Mouse (Mus musculus) stomach, embryonic 14.5 days (tissue): ENCODE data around the gene Ocel1. TPM values are rescaled to one million over a fixed set of nuclear protein-coding genes. Genes with fewer than 3 reads are reported as not detected.
A peak's percentile ranks its signal among the peaks of the same experiment; 100 is the strongest.

Source experiments
- ATAC-seq: fragments of 200-750 bp; cut with Nextera tagmentation; 2 replicates; pipeline ENCODE4 v1.8.0; 2017; ENCODE audit warnings: low read depth, moderate TSS enrichment; ENCODE audit not compliant: insufficient number of reproducible peaks, insufficient read depth, low FRiP score
- H3K27ac ChIP-seq: fragments of 300-500 bp; sonication (generic); 2 replicates; pipeline ENCODE4 v1.5.1; 2014; ENCODE audit warnings: mild to moderate bottlenecking, low read length, moderate library complexity, mixed read lengths
- H3K27me3 ChIP-seq: fragments of 300-500 bp; sonication (generic); 2 replicates; pipeline ENCODE4 v1.6.1; 2014; ENCODE audit warnings: low read length, control low read depth, mixed read lengths; ENCODE audit not compliant: control insufficient read depth, insufficient read depth
- H3K36me3 ChIP-seq: fragments of 300-500 bp; sonication (generic); 2 replicates; pipeline ENCODE4 v1.6.1; 2014; ENCODE audit warnings: mild to moderate bottlenecking, control low read depth, low read length, moderate library complexity, mixed read lengths; ENCODE audit not compliant: control insufficient read depth, insufficient read depth
- H3K4me1 ChIP-seq: fragments of 300-500 bp; sonication (generic); 2 replicates; pipeline ENCODE4 v1.6.1; 2014; ENCODE audit warnings: low read length, control low read depth, mixed read lengths; ENCODE audit not compliant: control insufficient read depth, insufficient read depth
- H3K4me2 ChIP-seq: fragments of 300-500 bp; sonication (generic); replicated peaks from 2 replicates; pipeline ENCODE4 v1.6.1; 2014; ENCODE audit warnings: low read depth, low read length, control low read depth
- H3K4me3 ChIP-seq: fragments of 300-500 bp; sonication (generic); 2 replicates; pipeline ENCODE4 v1.5.1; 2014; ENCODE audit warnings: low read depth, low read length, control low read depth
- H3K9ac ChIP-seq: fragments of 300-500 bp; sonication (generic); replicated peaks from 2 replicates; pipeline ENCODE4 v1.6.1; 2014; ENCODE audit warnings: low read depth, mild to moderate bottlenecking, control low read depth, low read length, moderate library complexity, mixed read lengths
- H3K9me3 ChIP-seq: fragments of 300-500 bp; sonication (generic); 2 replicates; pipeline ENCODE4 v1.6.1; 2016; ENCODE audit warnings: low read depth, low read length, control low read depth; ENCODE audit not compliant: control insufficient read depth
- WGBS: fragments of 180-500 bp; shearing (Covaris S2); extraction: QIAGEN DNeasy Blood & Tissue Kit; methylation state at CpG from one replicate; pipeline ENCODE4 v1.1.7; 2014; 5-methylcytosine and 5-hydroxymethylcytosine counted together
- polyA plus RNA-seq: library from polyadenylated mRNA; unstranded; fragments of >200 nt; fragmentation: Nextera tagmentation; extraction: Ambion mirVana; gene quantifications from 2 replicates; pipeline ENCODE4 v1.2.1, GENCODE M21; 2014

Ocel1 gene
- polyA plus RNA-seq, 1 experiment from 2014 or later: 3.8 TPM

DNA sequence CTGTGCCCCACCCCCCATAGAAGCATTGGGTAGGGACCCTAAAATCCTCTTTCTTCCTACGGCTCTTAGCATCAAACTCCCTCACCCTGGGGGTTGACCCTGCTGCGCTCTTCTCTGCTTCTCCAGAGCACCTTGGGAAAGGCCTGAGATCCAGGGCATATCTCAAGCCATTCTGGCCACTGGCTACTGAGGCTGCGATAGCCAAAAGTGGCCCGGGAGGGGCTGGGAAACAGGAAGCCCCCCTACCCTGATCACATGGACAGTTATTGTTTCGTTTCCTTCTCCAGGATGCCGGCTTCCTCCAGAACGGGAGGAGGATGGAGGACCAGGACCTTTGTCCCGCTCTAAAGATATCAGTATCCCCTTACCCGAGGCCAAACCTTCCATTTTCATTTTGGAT lies 24.5 kb downstream of the Ocel1 start, which contains the start of gene Ushbp1:
TSS of gene Ushbp1 (minus strand) at position 174 of the 400 bp plus-strand sequence.
- ATAC-seq: no peak
- H3K4me2 ChIP-seq: peak within 1 kb of the TSS; percentile 74
- peaks cover 8% of the 10 kb centered on the region for H3K4me1 ChIP-seq
- H3K36me3 ChIP-seq: peaks cover 14% of the 10 kb centered on the region
- no peaks in the 10 kb centered on the region for H3K9me3 ChIP-seq
- no peaks in the 10 kb centered on the region for H3K27me3 ChIP-seq
- no peak within 1 kb of the TSS for H3K9ac ChIP-seq
- H3K27ac ChIP-seq: peak within 1 kb of the TSS; percentile 52; the same call in 1 of the 2 replicates
- peak within 1 kb of the TSS; percentile 75 for H3K4me3 ChIP-seq
- WGBS: 86% methylated on average over 9 of the region's 9 CpGs

DNA sequence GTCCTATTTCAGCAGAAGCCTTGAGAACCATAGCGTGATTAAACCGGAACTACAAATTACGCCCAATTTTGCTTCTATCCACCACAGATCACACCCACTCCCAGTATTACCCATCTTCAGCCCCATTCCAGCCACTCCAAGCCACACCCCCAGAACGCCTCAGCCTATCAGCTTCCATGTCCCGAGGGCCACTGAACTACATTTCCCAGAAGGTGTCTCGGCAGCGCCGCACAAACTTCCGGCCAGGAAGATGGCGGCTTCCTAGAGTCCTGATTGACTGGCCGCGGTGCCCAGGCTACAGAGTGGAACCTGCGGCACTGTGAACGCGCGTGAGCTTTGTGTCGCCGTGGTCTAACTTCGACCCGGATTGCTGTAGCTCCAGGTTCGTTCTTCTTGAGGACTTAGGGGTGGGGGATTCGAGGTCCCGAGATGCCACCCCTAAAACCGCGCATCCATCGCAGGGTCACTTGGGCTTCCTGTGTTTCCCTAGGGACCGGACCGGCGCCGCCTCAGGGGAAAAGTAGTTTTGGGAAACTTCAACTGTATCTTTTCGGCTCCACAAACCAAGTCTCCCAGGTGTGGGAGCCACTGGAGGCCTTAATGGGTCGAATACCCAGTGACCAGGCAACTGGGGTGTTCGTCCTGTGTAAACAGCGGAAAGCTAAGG lies 25.7 kb downstream of the Ocel1 start, which contains the start of gene Babam1:
TSS of gene Babam1 (plus strand) at position 223 of the 667 bp plus-strand sequence.
- Histone ChIP-seq H3K27me3 (no peaks in the 10 kb centered on the region), H3K27ac (peak within 1 kb of the TSS; percentile 52; the same call in 1 of the 2 replicates), H3K4me1 (peaks cover 8% of the 10 kb centered on the region), H3K36me3 (peaks cover 14% of the 10 kb centered on the region), H3K9me3 (no peaks in the 10 kb centered on the region), H3K4me2 (peak within 1 kb of the TSS; percentile 74), H3K4me3 (peak within 1 kb of the TSS; percentile 75), H3K9ac (peak within 1 kb of the TSS; percentile 74)
- ATAC-seq: peak; percentile 95
- WGBS: under 1% methylated on average over 34 of the region's 34 CpGs

DNA sequence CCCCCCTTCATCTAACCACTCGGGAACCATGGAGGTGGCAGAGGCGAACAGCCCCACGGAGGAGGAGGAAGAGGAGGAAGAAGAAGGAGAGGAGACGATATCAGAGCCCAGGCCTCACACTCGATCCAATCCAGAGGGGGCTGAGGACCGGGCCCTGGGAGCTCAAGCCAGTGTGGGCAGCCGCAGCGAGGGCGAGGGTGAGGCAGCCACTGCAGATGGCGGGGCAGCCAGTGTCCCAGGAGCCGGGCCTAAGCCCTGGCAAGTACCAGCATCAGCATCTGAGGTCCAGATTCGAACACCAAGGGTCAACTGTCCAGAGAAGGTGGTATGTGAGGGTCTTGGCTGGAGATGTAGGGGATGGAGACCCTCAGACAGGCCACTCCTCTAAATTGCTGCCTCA lies 26.6 kb downstream of the Ocel1 start:
- Histone ChIP-seq H3K9me3 (no peaks in the 10 kb centered on the region), H3K4me3 (peak overlapping the region; percentile 75), H3K9ac (0 out of 2 replicates have a peak overlapping the region, but pooled peaks have one; percentile 74), H3K4me2 (peak overlapping the region; percentile 74), H3K36me3 (peaks cover 14% of the 10 kb centered on the region), H3K27me3 (no peaks in the 10 kb centered on the region), H3K27ac (no peak overlapping the region), H3K4me1 (peaks cover 8% of the 10 kb centered on the region)
- ATAC-seq: no peak
- WGBS: 88% methylated on average over 12 of the region's 12 CpGs

DNA sequence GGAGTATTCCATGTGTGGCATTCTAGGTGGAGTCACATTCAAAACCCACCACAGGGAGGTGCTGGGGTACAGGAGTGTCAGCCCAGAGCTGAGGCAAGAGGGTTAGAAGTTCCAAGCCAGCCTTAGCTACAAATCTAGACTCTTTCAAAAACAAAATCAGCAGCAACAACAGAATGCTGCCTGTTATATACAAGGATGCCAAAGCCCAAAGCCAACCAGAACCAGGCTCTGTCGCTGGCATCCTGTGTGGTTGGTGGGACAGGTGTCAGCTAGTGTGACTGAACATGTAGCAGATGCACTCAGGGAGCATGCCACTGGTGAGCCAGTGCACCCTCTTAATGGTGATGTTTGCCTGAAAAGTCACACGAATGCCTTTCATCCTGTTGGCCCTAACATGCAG lies 29.7 kb downstream of the Ocel1 start:
- no peak overlapping the region for H3K4me3 ChIP-seq
- ATAC-seq: no peak
- no peak overlapping the region for H3K9ac ChIP-seq
- H3K9me3 ChIP-seq: no peaks in the 10 kb centered on the region
- WGBS: 85% methylated on average over 2 of the region's 2 CpGs
- H3K27ac ChIP-seq: no peak overlapping the region
- H3K4me2 ChIP-seq: no peak overlapping the region
- H3K27me3 ChIP-seq: no peaks in the 10 kb centered on the region
- peaks cover 8% of the 10 kb centered on the region for H3K4me1 ChIP-seq
- peaks cover 14% of the 10 kb centered on the region for H3K36me3 ChIP-seq

DNA sequence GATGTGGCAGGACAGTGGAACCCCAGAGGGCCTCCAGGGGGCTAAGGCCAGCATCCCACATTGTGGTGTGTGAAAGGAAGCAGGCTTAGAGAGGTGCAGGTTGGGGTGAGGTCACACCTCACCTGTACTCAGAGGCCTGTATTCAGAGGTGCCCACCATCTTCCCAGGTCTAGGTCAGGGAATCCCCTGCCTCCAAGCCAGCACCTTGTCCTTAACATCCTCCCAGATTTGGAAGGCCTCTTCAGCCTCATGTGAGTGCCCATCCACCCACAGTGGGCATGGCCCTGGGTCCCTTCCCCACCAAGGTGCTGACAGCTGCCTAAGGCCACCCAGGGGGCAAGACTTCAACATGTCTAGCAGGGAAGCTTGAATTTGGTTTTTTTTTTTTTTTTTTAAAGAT lies 30.4 kb downstream of the Ocel1 start:
- H3K9me3 ChIP-seq: no peaks in the 10 kb centered on the region
- no peak overlapping the region for H3K9ac ChIP-seq
- no peaks in the 10 kb centered on the region for H3K27me3 ChIP-seq
- H3K4me3 ChIP-seq: no peak overlapping the region
- H3K4me2 ChIP-seq: no peak overlapping the region
- no peak overlapping the region for H3K27ac ChIP-seq
- no peak for ATAC-seq
- H3K36me3 ChIP-seq: peaks cover 14% of the 10 kb centered on the region
- peaks cover 8% of the 10 kb centered on the region for H3K4me1 ChIP-seq

DNA sequence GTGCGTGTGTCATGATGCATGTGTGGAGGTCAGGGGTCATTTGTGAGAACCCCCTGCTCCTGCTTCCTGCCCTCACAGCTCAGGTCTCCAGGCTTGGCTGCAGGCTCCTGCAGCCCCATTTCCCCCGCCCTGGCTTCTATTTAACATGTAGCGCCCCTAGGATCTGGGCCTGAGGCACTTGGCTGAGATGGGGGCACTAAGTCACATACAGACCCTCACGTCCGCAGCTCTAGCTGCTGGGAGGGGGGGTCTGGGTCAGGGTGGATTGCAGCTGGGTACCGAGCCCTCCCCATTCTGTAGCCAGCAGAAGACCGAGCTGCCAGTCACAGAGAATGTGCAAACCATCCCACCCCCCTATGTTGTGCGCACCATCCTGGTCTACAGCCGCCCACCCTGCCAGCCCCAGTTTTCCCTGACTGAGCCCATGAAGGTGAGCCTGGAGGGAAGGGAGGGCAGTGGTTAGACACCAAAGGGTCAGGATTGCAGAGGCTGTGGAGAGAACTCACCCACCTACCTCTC lies 31.4 kb downstream of the Ocel1 start:
- Histone ChIP-seq H3K36me3 (peaks cover 16% of the 10 kb centered on the region), H3K27me3 (no peaks in the 10 kb centered on the region), H3K4me2 (no peak overlapping the region), H3K4me1 (peaks cover 13% of the 10 kb centered on the region), H3K9ac (no peak overlapping the region), H3K27ac (no peak overlapping the region), H3K9me3 (no peaks in the 10 kb centered on the region), H3K4me3 (no peak overlapping the region)
- no peak for ATAC-seq
- 89% methylated on average over 9 of the region's 9 CpGs for WGBS

DNA sequence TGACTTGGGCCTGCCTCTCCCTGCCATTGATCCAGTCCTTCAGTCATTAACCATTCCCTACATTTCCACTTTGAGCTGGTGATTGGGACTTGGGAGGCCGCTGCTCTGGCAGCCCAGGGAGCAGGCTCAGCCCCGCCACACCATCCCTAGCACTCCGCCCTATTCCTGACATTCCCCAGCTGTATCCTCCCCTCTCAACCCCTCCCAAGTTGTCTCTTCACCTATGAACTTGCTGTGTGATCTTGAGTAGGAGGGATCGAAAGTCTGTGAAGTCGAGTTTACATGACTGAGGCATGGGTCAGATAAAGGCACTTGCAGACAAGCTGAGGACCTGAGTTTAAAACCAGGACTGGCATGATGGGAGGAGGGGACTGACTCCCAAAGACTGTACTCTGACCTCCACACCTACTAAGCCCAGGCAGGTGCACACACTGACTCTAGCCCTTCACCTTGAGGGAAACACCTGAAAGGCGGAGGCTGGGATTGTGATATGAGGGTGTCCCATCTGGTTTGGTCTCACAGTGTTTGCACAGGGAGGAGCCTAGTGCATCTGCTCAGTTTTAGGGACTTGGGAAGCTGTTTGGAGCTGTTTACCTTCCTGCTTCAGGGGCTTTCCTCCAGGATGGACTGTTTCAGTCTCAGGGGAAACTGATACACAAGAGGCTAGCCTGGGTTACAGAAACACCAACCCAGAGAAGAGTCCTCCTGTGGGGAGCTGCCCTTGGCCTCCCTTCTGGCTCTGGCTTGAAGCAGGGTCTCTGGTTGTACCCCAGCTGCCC lies 32.2 kb downstream of the Ocel1 start:
- WGBS: 61% methylated on average over 6 of the region's 6 CpGs
- no peak overlapping the region for H3K27ac ChIP-seq

DNA sequence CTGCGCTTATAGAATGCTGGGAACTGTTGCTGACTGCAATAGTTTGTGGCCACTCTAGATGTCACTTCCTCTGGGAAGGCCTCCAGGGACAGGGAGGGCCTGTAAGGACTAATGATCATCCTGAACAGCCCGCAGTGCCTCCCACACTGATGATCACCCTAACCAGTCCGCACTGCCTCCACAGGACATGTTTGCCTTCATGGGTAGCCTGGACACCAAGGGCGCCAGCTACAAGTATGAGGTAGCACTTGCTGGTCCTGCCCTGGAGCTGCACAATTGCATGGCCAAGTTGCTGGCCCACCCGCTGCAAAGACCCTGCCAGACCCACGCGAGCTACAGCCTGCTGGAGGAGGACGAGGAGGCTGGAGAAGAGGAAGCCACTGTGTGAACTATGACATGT lies 32.9 kb downstream of the Ocel1 start:
- Histone ChIP-seq H3K9me3 (no peaks in the 10 kb centered on the region), H3K4me1 (peaks cover 12% of the 10 kb centered on the region; the same call in 1 of the 2 replicates), H3K27ac (no peak overlapping the region), H3K4me2 (no peak overlapping the region), H3K9ac (no peak overlapping the region), H3K27me3 (no peaks in the 10 kb centered on the region), H3K4me3 (no peak overlapping the region), H3K36me3 (peaks cover 24% of the 10 kb centered on the region; the same call in 1 of the 2 replicates)
- no peak for ATAC-seq
- WGBS: 89% methylated on average over 8 of the region's 8 CpGs

More for the DNA sequence above, 32.2 kb downstream of the Ocel1 start:
- Histone ChIP-seq H3K4me3 (no peak overlapping the region), H3K9me3 (no peaks in the 10 kb centered on the region), H3K27me3 (no peaks in the 10 kb centered on the region), H3K9ac (no peak overlapping the region), H3K4me1 (peaks cover 12% of the 10 kb centered on the region; the same call in 1 of the 2 replicates), H3K4me2 (no peak overlapping the region), H3K36me3 (peaks cover 22% of the 10 kb centered on the region)
- ATAC-seq: no peak
